Mouse (Mus musculus) neural tube, embryonic 11.5 days (tissue): ENCODE results near the gene Kcnk10. TPM values are rescaled to one million over a fixed set of nuclear protein-coding genes. Genes with fewer than 3 reads are reported as not detected.

Source experiments
- ATAC-seq: fragments of 200-750 bp; cut with Nextera tagmentation; 2 replicates; pipeline ENCODE4 v1.8.0; 2017; ENCODE audit warnings: moderate number of reproducible peaks, mild to moderate bottlenecking, moderate TSS enrichment, moderate library complexity; ENCODE audit not compliant: insufficient read depth, low FRiP score, low TSS enrichment
- DNase-seq: peaks from one replicate; pipeline ENCODE4 v3.0.0-alpha.2; 2015; ENCODE audit warnings: low spot score
- H3K27ac ChIP-seq: fragments of 300-500 bp; sonication (generic); 2 replicates; pipeline ENCODE4 v1.5.1; 2014; ENCODE audit warnings: low read depth, mild to moderate bottlenecking, low read length
- H3K27me3 ChIP-seq: fragments of 300-500 bp; sonication (generic); 2 replicates; pipeline ENCODE4 v1.6.1; 2014; ENCODE audit warnings: mild to moderate bottlenecking, low read length, mixed read lengths; ENCODE audit not compliant: control insufficient read depth, insufficient read depth
- H3K36me3 ChIP-seq: fragments of 300-500 bp; sonication (generic); 2 replicates; pipeline ENCODE4 v1.6.1; 2014; ENCODE audit warnings: mild to moderate bottlenecking, low read length, moderate library complexity, mixed read lengths; ENCODE audit not compliant: control insufficient read depth, insufficient read depth
- H3K4me1 ChIP-seq: fragments of 300-500 bp; sonication (generic); 2 replicates; pipeline ENCODE4 v1.6.1; 2014; ENCODE audit warnings: low read length, mixed read lengths; ENCODE audit not compliant: control insufficient read depth, insufficient read depth
- H3K4me2 ChIP-seq: fragments of 300-500 bp; sonication (generic); 2 replicates; pipeline ENCODE4 v1.6.1; 2014; ENCODE audit warnings: low read depth, mild to moderate bottlenecking, moderate library complexity
- H3K4me3 ChIP-seq: fragments of 300-500 bp; sonication (generic); 2 replicates; pipeline ENCODE4 v1.5.1; 2014; ENCODE audit warnings: low read depth, low read length
- H3K9ac ChIP-seq: fragments of 300-500 bp; sonication (generic); 2 replicates; pipeline ENCODE4 v1.6.1; 2014; ENCODE audit warnings: mild to moderate bottlenecking, low read length
- H3K9me3 ChIP-seq: fragments of 300-500 bp; sonication (generic); 2 replicates; pipeline ENCODE4 v1.6.1; 2016; ENCODE audit warnings: low read length; ENCODE audit not compliant: control insufficient read depth
- WGBS: fragments of 180-500 bp; shearing (Covaris S2); extraction: QIAGEN DNeasy Blood & Tissue Kit; methylation state at CpG from one replicate; pipeline ENCODE4 v1.1.7; 2014; 5-methylcytosine and 5-hydroxymethylcytosine counted together
- polyA plus RNA-seq: library from polyadenylated mRNA; unstranded; fragments of >200 nt; fragmentation: Nextera tagmentation; extraction: Ambion mirVana; gene quantifications from 2 replicates; pipeline ENCODE4 v1.2.1, GENCODE M21; 2014

Gene Kcnk10
- polyA plus RNA-seq, 1 experiment from 2014 or later, result 21.3 TPM

DNA sequence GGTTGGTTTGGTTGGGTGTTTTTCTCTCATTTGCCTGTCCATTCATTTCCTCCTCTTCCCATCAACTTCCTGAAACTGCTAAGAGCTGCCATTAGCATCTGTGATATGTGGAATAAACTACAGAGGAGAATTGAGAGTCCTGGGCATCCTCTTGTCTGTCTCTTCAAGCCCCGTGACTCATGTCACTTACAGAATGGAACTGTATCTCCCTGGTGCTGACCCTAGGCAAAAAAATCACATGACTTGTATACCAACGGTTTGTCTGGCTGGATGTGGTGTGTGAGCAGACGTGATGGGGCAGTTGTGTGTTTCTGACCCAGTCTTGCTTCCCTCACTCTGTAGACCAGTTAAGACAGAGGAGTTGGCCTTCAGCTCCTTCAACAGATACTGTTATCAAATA lies 134.4 kb downstream of the Kcnk10 start:
- WGBS, result 84% methylated on average over 3 of the region's 3 CpGs
- H3K9ac ChIP-seq, result no peak overlapping the region
- DNase-seq, result no peak
- no peaks in the 10 kb centered on the region for H3K27me3 ChIP-seq
- no peak for ATAC-seq
- H3K9me3 ChIP-seq, result no peaks in the 10 kb centered on the region
- H3K27ac ChIP-seq, result no peak overlapping the region
- H3K36me3 ChIP-seq, result no peaks in the 10 kb centered on the region
- H3K4me2 ChIP-seq, result no peak overlapping the region
- no peak overlapping the region for H3K4me3 ChIP-seq
- no peaks in the 10 kb centered on the region for H3K4me1 ChIP-seq

DNA sequence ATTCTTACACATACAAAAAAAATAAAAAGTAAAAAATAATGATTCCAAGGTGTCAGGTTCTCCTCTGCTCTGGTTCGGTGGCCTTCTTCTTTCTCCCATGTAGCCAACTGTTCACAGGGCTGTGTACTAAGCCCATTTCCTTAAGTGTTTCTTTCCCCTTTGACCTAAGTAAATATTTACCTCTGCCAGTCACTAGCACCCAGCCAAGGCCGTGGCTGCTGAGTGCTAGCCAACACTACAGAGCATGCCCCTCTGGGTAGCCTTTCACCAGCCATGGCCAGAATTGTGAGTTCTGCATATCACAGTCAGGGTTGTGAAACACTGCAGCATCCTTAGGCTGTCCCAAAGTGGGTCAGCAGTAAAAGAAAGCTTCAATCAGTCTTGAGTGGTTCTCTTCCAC lies 140.0 kb downstream of the Kcnk10 start:
- Histone ChIP-seq H3K27me3 (no peaks in the 10 kb centered on the region), H3K4me1 (no peaks in the 10 kb centered on the region), H3K4me2 (no peak overlapping the region), H3K27ac (no peak overlapping the region), H3K9me3 (no peaks in the 10 kb centered on the region), H3K36me3 (no peaks in the 10 kb centered on the region), H3K9ac (no peak overlapping the region), H3K4me3 (no peak overlapping the region)
- no peak for DNase-seq
- no peak for ATAC-seq
- WGBS, result 60% methylated on average over 2 of the region's 2 CpGs

DNA sequence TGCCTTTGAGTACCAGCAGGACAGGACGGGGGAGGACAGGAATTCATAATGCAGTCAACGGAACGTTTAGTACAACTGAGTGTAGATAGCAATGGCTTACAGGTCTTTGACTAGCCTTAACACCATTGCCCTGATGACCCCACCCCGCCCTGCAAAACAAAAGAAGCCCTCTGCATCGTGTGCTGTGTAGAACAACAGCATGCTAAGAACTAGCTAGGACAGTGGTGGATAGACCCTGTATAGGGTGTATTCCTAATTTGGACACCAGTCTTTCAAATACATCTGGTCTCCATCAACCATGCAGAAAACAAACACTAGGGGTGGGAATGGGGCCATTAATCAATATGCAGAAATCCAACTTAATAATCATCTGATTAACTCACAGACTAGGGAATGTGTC lies 147.4 kb downstream of the Kcnk10 start:
- no peaks in the 10 kb centered on the region for H3K36me3 ChIP-seq
- no peaks in the 10 kb centered on the region for H3K27me3 ChIP-seq
- 81% methylated on average over 5 of the region's 5 CpGs for WGBS
- H3K4me3 ChIP-seq, result no peak overlapping the region
- no peak overlapping the region for H3K4me2 ChIP-seq
- ATAC-seq (no peak), DNase-seq (no peak)
- no peak overlapping the region for H3K9ac ChIP-seq
- no peaks in the 10 kb centered on the region for H3K4me1 ChIP-seq
- H3K9me3 ChIP-seq, result no peaks in the 10 kb centered on the region
- no peak overlapping the region for H3K27ac ChIP-seq

DNA sequence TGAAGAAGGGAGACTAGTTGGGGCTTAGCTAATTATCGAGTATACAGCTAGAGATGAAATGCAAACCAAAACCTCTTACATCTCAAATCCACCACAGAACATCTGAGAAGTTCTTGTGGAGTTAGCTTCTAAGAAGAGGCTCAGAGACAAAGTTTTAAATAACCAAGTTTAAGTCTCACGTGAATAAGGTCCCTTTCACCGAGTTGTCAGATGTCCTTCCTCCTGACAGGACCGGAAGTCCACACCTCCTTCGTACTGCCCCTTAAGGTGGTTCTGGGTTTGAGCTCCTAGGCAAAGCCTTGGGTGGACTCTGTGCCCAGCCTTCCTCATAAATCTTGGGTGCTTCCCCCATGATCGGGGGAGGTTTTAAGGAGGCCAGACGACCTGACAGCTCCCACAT lies 156.8 kb downstream of the Kcnk10 start:
- Histone ChIP-seq H3K4me3 (no peak overlapping the region), H3K4me1 (no peaks in the 10 kb centered on the region), H3K36me3 (no peaks in the 10 kb centered on the region), H3K4me2 (no peak overlapping the region), H3K9ac (no peak overlapping the region), H3K27ac (no peak overlapping the region), H3K27me3 (no peaks in the 10 kb centered on the region), H3K9me3 (no peaks in the 10 kb centered on the region)
- no peak for ATAC-seq
- DNase-seq, result no peak
- WGBS, result 92% methylated on average over 7 of the region's 7 CpGs

DNA sequence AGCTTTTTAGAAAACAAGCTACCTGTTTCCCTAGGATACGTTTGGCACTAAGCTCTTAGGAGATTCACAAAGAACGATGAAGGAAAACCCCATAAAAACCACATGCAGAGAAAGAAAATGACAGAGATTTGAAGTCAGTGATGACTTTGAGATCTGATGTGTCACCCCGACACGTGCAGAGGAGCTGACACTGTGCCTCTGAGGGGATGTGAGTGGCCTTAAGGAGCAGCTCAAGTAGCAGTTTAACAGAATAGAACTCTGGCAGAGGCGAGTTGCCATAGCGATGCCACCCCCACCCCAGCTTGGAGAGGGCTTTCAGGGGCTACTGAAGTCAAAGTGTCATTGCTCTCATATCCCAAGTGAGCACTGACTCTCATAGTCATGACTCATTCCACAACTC lies 158.3 kb downstream of the Kcnk10 start:
- ATAC-seq (no peak), DNase-seq (no peak)
- Histone ChIP-seq H3K27me3 (no peaks in the 10 kb centered on the region), H3K9ac (no peak overlapping the region), H3K9me3 (no peaks in the 10 kb centered on the region), H3K4me3 (no peak overlapping the region), H3K4me2 (no peak overlapping the region), H3K4me1 (no peaks in the 10 kb centered on the region), H3K36me3 (no peaks in the 10 kb centered on the region), H3K27ac (no peak overlapping the region)
- 69% methylated on average over 6 of the region's 6 CpGs for WGBS

DNA sequence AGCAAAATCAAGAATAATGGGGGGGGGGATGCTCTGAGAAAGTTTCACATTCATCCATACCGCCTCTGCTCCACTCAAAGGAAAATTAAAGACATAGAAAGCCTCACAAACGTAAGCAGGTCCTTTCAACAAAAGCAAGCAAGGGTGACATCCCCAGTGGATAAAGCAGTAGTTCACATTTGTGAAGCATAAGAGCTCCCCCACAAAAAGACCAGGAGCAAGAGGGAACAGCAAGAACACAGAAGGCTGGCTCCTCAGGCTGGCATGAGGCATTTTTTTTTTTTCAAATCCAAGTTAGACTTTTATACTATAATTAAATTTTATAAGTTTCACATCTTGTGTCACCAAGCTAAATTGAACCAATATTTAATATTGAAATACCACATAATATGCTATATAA lies 168.5 kb downstream of the Kcnk10 start:
- Histone ChIP-seq H3K9ac (no peak overlapping the region), H3K4me1 (peaks cover 2% of the 10 kb centered on the region; the same call in 1 of the 2 replicates), H3K9me3 (no peaks in the 10 kb centered on the region), H3K36me3 (no peaks in the 10 kb centered on the region), H3K27ac (no peak overlapping the region), H3K27me3 (no peaks in the 10 kb centered on the region), H3K4me2 (no peak overlapping the region), H3K4me3 (no peak overlapping the region)
- ATAC-seq (no peak), DNase-seq (no peak)
- 69% methylated on average over 2 of the region's 2 CpGs for WGBS

DNA sequence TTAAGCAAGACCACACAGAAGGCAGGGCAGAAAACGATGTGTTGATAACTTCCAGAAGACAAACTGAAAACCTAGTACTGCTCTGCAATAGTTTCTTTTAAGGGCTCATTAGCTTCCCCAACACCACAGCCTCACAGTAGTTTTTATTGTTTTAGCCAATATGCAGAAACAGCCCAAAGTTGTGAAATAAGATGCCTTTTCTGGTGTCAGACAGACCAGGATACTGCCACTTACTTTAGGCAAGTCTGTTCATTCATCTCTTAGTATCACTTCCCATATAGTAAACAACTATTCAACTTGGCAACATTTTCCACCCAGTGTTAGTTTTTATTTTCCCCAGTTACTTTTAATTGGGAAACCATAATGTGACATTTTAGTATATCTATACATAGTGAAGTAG lies 171.5 kb downstream of the Kcnk10 start:
- H3K4me3 ChIP-seq, result no peak overlapping the region
- no peak overlapping the region for H3K9ac ChIP-seq
- no peak overlapping the region for H3K27ac ChIP-seq
- no peaks in the 10 kb centered on the region for H3K36me3 ChIP-seq
- 22% methylated on average over 1 of the region's 1 CpGs for WGBS
- H3K4me2 ChIP-seq, result no peak overlapping the region
- H3K4me1 ChIP-seq, result peaks cover 2% of the 10 kb centered on the region; the same call in 1 of the 2 replicates
- H3K27me3 ChIP-seq, result no peaks in the 10 kb centered on the region
- H3K9me3 ChIP-seq, result no peaks in the 10 kb centered on the region
- ATAC-seq, result peak; percentile 5; the same call in 1 of the 2 replicates
- no peak for DNase-seq

DNA sequence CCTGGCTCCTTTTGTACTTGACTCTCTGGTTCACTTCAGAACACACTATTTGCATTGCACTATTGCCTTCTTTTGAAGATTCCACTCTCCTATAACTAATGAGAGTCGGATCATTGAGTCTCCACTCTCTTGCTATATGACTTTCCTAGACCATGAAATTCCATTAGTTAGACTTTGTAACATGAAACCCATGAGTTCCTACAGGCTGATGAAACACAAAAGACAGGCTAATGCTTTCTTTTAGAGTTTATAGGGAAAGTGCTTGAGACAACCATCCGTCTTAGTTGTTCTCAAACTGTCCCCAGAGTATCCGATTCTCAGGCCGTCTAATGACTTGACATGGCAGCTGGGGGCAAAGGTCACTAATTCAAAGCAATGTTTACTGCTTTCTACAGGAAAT lies 172.0 kb downstream of the Kcnk10 start:
- Histone ChIP-seq H3K4me3 (no peak overlapping the region), H3K27ac (no peak overlapping the region), H3K27me3 (no peaks in the 10 kb centered on the region), H3K9me3 (no peaks in the 10 kb centered on the region), H3K4me2 (no peak overlapping the region), H3K9ac (no peak overlapping the region), H3K36me3 (no peaks in the 10 kb centered on the region), H3K4me1 (peaks cover 2% of the 10 kb centered on the region; the same call in 1 of the 2 replicates)
- WGBS, result 8% methylated on average over 4 of the region's 4 CpGs
- DNase-seq (peak; percentile 43), ATAC-seq (peak; percentile 86)

DNA sequence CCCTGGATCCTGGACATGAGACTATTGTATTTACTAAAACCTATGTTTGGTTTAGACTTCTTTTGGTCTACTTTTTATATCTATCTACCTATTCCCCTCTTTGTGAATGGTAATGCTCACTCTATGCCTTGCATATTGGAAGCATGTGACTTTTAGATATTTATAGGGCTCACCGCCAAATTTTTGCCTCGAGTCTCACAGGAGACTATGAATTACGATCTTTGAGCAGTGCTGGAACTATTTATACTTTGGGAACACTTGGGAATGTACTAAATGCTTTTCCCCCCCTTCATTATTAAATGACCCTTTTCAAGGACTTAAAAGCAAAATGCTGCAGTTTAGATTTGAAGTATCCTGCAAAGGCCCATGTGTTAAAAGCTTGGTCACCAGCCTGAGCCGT lies 181.5 kb downstream of the Kcnk10 start:
- Histone ChIP-seq H3K9ac (no peak overlapping the region), H3K27me3 (no peaks in the 10 kb centered on the region), H3K4me2 (no peak overlapping the region), H3K4me1 (no peaks in the 10 kb centered on the region), H3K9me3 (no peaks in the 10 kb centered on the region), H3K4me3 (no peak overlapping the region), H3K27ac (no peak overlapping the region), H3K36me3 (no peaks in the 10 kb centered on the region)
- DNase-seq (no peak), ATAC-seq (no peak)
- 76% methylated on average over 4 of the region's 4 CpGs for WGBS
